Mouse (Mus musculus): Measurements from ENCODE around the gene F7. TPM values are rescaled to one million over a fixed set of nuclear protein-coding genes. Genes with fewer than 3 reads are reported as not detected.

Gene F7
- polyA plus RNA-seq (2021), result not detected

DNA sequence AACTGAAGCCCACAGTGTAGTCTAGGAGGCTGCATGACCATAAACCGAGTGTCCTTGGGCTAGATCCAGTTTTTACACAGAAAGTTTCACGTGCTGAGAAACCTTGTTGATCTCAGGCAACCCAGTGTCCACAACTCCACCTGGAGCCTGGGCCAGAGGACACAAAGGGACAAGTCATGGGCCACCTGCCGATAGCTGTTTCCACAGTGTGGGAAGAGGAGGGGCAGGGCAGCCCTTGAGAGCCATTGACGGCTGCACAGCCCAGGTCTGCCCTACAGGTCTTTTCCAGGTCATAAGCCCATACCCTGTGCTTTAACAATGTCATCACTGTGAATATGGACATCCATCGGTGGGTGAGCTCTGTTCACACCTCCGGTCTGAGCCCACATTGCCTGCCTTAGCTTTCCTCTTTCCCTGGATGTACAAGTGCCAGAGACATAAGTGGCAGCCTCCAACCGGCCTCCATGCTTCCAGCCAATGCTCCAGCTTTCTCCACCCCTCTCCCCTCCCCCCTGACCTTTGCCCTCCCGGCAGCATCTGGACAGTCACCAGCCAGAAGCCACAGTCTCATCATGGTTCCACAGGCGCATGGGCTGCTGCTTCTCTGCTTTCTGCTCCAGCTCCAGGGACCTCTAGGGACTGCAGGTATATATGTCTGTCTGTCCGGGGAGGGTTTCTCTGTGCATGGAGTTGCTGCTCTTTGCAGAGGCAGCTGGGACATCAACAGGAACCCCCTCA is at the start of gene F7:
Gene F7 (plus strand): TSS at position 548 of the 738 bp plus-strand sequence.
- CTCF ChIA-PET, result no interaction called here
- POLR2A ChIA-PET, result no interaction called here
- peaks cover 22% of the 10 kb centered on the region for H3K27me3 ChIP-seq
- ATAC-seq, result no peak
- in situ Hi-C loops (cut with MboI; ENCODE audit: low pct_unique_long_range_greater_than_20kb), result no loop called here
- no peak for TF ChIP-seq CTCF (IDR thresholded peaks at IDR 0.05)
- DNase-seq (ENCODE audit: low read depth, low spot score), result no peak

DNA sequence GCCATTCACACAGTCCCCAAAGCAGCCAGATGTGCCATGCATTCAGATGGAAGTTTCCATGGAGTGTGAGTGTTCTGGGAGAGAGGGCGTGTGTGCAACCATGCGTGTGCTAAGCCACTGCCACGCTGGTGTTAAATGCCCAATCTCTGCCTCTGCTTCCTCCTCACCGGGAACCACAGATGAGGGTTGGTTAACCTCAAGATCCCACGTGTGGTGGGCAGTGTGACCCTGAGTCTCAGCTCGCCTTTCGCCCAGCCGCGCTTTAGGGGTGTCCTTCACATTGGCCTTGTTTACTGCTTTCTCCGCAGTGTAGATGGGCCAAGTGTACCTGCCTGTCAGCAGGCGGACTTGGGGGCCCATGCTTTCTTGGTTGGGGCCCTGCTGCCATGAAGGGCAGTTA is 49.5 kb upstream of the F7 start:
- H3K27me3 ChIP-seq, result no peaks in the 10 kb centered on the region
- CTCF ChIA-PET, result no interaction called here
- TF ChIP-seq CTCF (IDR thresholded peaks at IDR 0.05), result no peak
- no peak for ATAC-seq
- DNase-seq (ENCODE audit: low read depth, low spot score), result no peak
- in situ Hi-C loops (cut with MboI; ENCODE audit: low pct_unique_long_range_greater_than_20kb), result loop anchor here (5.0 kb wide), 1 partner anchor 231 kb away; no protein-coding TSS in a partner anchor
- POLR2A ChIA-PET, result no interaction called here

DNA sequence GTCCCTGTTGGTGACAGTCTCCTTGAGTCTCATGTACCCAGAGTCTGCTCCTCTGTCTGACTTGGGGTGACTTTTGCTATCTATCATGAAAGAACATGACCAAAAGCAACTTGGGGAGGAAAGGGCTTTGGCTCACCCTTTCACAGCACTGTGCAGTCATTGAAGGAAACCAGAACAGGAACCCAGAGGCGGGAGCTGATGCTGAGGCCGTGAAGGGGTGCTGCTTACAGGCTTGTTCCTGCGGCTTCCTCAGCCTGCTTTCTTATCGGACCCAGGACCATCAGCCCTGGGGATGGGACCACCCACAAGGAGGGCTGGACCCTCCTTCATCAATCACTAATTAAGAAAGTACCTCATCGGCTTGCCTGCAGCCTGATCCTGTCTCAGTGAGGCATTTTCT is 49.1 kb upstream of the F7 start:
- in situ Hi-C loops (cut with MboI; ENCODE audit: low pct_unique_long_range_greater_than_20kb), result loop anchor here (5.0 kb wide), 1 partner anchor 231 kb away; no protein-coding TSS in a partner anchor
- DNase-seq (ENCODE audit: low read depth, low spot score), result no peak
- CTCF ChIA-PET, result interaction anchor here (1.0 kb wide), 1 partner anchor 235 kb away, joined by 3 read pairs; no protein-coding TSS in a partner anchor
- ATAC-seq, result no peak
- POLR2A ChIA-PET, result no interaction called here
- TF ChIP-seq CTCF (IDR thresholded peaks at IDR 0.05), result no peak
- no peaks in the 10 kb centered on the region for H3K27me3 ChIP-seq

DNA sequence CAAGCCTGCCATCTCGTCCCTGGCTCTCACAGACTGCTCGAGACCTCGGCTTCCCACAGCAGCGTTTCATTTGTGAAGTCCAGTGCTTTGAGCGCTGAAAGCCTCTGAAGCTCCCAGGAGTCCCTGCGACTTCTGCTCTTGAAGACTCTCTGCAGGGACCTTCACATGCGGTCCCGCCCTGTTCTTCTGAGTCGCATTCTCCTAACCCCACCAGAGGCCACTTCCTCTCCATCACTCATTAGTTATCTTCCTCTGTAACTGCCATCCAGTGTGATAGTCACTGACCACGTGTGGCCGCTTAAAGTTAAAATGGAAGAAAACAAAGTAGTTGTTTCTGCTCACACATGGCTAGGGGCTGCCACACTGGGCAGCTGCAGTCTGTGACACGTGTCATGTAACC is 48.5 kb upstream of the F7 start:
- ChIA-PET CTCF (interaction anchor here (0.9 to 1.3 kb wide), 3 partner anchors 19 to 234 kb away, joined by 3 read pairs; no protein-coding TSS in a partner anchor), POLR2A (no interaction called here)
- no peak for TF ChIP-seq CTCF (IDR thresholded peaks at IDR 0.05)
- no peak for DNase-seq (ENCODE audit: low read depth, low spot score)
- in situ Hi-C loops (cut with MboI; ENCODE audit: low pct_unique_long_range_greater_than_20kb), result loop anchor here (5.0 kb wide), 1 partner anchor 230 kb away; no protein-coding TSS in a partner anchor
- ATAC-seq, result no peak
- no peaks in the 10 kb centered on the region for H3K27me3 ChIP-seq

DNA sequence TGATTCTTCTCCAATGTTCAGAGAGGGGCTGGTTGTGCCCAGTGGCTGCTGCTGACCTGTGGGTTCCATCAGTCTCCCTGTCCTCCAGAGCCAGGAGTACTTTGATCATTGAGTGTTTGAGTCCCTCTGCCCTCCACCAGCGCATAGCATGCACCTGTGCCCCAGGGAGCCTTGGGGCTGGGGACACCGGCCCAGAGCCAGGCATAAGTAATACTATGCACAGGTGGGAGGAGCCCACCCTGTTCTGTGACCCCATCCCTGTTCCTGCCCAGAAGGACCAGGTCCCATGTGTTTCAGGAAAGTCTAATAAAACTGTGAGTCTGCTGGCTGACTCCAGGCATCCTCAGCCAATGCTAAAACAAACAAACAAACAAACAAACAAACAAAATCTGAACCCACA is 47.5 kb upstream of the F7 start:
- H3K27me3 ChIP-seq, result no peaks in the 10 kb centered on the region
- in situ Hi-C loops (cut with MboI; ENCODE audit: low pct_unique_long_range_greater_than_20kb), result loop anchor here (5.0 kb wide), 1 partner anchor 229 kb away; no protein-coding TSS in a partner anchor
- ATAC-seq (no peak), DNase-seq (ENCODE audit: low read depth, low spot score) (no peak)
- TF ChIP-seq CTCF (IDR thresholded peaks at IDR 0.05), result no peak
- ChIA-PET POLR2A (no interaction called here), CTCF (interaction anchor here (0.6 to 1.7 kb wide), 4 partner anchors 9 to 315 kb away, joined by 3 to 5 read pairs (median 3); no protein-coding TSS in a partner anchor)

DNA sequence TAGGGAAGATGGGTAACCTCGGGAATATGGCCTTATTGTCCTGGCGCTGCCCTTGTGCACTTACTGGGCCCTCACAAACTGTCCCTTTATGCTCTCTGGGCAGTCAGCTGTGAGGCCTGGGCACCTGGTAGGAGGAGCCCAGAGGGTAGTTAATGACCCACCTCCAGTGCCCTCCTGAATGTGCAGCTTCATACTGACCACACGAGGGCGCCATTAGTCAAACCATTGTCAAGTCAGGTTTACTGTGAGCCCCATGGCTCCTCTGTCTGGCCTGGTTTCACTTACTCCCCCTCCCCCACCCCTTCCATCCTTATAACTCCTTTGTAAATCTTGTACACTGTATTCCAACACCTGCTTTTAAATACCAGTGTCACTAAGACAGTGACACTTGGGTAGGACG is 47.1 kb upstream of the F7 start:
- no peaks in the 10 kb centered on the region for H3K27me3 ChIP-seq

DNA sequence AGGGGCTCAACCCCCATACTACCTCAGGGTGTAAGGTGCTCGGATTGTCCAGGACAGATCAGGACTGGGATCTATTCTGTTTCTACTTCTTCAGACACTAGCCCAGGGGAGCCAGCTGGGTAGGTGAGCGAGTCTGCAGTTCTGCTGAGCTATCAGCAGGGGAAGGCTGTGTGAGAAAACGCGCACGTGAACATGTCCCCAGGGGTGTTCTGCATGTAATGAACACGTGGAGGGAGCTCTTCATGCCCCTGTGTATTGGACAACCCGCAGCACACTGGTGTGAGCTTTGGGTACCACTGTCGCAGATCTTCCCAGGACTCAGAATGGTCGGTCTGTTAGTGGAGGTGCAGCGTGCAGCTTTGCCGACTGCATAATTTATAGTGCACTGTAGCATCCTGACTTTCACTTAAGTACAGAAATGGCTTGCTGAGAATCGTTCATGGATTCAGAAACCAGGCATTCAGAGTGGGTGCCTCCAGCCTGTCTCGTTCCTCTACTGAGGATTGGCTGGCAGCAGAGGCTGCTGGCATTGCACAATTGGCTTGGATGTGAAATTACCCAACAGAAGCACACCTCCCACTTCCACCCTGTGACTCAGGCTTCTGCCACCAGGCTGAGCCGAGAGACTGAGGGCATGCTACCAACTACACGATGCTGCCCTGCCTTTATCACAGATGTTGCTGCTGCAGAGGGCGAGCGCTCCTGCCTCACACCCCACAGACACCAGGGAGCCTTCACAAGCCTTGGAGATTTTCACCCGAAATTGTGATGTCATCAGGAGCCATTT is 42.0 kb upstream of the F7 start:
- CTCF ChIA-PET, result no interaction called here
- POLR2A ChIA-PET, result interaction anchor here (0.6 kb wide), 1 partner anchor 167 kb away, joined by 4 read pairs; no protein-coding TSS in a partner anchor
- DNase-seq (ENCODE audit: low read depth, low spot score), result no peak
- ATAC-seq, result peak; percentile 78
- no peak for TF ChIP-seq CTCF (IDR thresholded peaks at IDR 0.05)
- no peaks in the 10 kb centered on the region for H3K27me3 ChIP-seq
- in situ Hi-C loops (cut with MboI; ENCODE audit: low pct_unique_long_range_greater_than_20kb), result loop anchor here (10.0 kb wide), 1 partner anchor 121 kb away; the partner anchor contains the start of genes Cul4a and Pcid2

More for the DNA sequence above, 47.1 kb upstream of the F7 start:
- POLR2A ChIA-PET, result no interaction called here
- in situ Hi-C loops (cut with MboI; ENCODE audit: low pct_unique_long_range_greater_than_20kb), result loop anchor here (5.0 kb wide), 1 partner anchor 229 kb away; no protein-coding TSS in a partner anchor
- ATAC-seq (peak; percentile 76), DNase-seq (ENCODE audit: low read depth, low spot score) (no peak)
- CTCF ChIA-PET, result interaction anchor here (0.6 to 1.7 kb wide), 3 partner anchors 9 to 315 kb away, joined by 3 to 5 read pairs (median 3); no protein-coding TSS in a partner anchor
- TF ChIP-seq CTCF (IDR thresholded peaks at IDR 0.05), result peak; percentile 90

DNA sequence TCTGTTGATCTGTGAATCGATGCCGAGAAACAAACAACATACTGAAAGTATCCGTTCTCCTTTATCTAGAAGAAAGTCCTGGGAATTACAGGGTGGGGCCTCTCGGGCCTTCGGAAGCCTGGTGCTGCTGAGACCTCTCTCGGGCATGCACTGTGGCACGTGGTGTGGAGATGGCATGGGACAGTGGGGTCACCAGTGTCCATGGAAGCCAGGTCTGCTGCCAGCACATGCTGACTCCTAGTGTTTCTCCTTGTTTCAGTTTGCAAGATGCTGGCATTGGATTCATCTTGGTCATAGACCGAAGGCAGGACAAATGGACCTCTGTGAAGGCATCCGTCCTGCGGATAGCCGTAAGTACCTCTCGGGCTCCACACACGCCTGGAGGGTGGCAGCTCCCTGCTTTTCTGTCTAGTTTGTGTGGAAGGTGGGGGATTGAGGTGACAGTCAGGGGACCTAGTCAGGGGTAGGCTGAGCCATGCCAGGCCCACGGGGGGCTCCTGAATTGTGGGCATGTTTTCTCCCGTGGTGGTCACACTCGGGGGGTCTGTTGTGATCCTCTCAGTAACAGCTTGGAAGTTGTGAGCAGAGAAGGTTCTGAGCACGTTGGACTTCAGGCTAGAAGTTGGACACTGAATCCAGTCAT is 41.1 kb upstream of the F7 start:
- no peak for ATAC-seq
- no peak for DNase-seq (ENCODE audit: low read depth, low spot score)
- CTCF ChIA-PET, result interaction anchor here (0.7 to 1.1 kb wide), 2 partner anchors 11 to 19 kb away, joined by 3 to 4 read pairs; no protein-coding TSS in a partner anchor
- in situ Hi-C loops (cut with MboI; ENCODE audit: low pct_unique_long_range_greater_than_20kb), result loop anchor here (10.0 kb wide), 1 partner anchor 120 kb away; the partner anchor contains the start of genes Cul4a and Pcid2
- no peak for TF ChIP-seq CTCF (IDR thresholded peaks at IDR 0.05)
- POLR2A ChIA-PET, result interaction anchor here (0.6 kb wide), 1 partner anchor 166 kb away, joined by 4 read pairs; no protein-coding TSS in a partner anchor
- no peaks in the 10 kb centered on the region for H3K27me3 ChIP-seq

DNA sequence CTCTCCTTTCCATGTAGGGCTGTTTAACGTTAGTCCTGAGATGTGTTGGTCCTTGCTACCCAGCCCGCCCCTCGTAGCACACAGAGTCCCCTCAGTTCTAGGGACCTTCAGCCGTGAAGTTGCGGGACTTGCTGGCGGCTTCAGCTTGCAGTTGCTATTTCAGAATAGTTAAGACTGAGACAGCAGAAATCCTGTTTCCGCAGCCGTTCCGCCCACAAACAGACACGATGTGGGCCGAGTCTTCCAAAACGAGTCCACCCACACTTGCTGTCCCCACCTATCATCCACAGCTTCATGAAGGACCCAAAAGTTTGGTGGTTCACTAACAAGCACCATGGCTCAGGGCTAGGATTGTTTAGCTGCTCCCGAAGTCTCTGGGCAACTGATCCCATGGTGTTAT is 40.6 kb upstream of the F7 start:
- POLR2A ChIA-PET, result no interaction called here
- no peak for ATAC-seq
- in situ Hi-C loops (cut with MboI; ENCODE audit: low pct_unique_long_range_greater_than_20kb), result loop anchor here (10.0 kb wide), 1 partner anchor 120 kb away; the partner anchor contains the start of genes Cul4a and Pcid2

DNA sequence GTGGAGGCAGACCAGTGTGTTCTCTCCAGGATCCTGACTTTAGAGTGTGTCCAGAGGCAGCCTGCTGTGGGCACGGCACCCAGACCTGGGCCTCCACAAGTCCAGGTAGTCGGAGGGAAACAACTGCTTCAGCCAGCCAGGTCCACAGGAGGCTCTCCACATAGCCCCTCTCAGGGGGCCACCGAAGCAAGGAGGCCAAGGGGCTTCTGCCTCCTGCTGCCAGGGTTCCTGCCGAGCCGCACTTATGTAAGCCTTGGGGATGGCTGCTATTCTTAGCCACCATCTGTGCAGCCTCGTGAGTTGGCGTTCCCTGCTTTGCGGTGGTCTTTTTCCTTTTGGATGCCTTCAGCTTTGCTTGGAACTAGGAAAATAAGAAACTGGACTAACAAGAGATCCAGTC is 38.3 kb upstream of the F7 start:
- ATAC-seq (no peak), DNase-seq (ENCODE audit: low read depth, low spot score) (no peak)
- ChIA-PET POLR2A (no interaction called here), CTCF (interaction anchor here (1.5 kb wide), 1 partner anchor 9 kb away, joined by 5 read pairs; no protein-coding TSS in a partner anchor)
- in situ Hi-C loops (cut with MboI; ENCODE audit: low pct_unique_long_range_greater_than_20kb), result loop anchor here (10.0 kb wide), 1 partner anchor 117 kb away; the partner anchor contains the start of genes Cul4a and Pcid2
- TF ChIP-seq CTCF (IDR thresholded peaks at IDR 0.05), result no peak
- no peaks in the 10 kb centered on the region for H3K27me3 ChIP-seq

More for the DNA sequence above, 40.6 kb upstream of the F7 start:
- CTCF ChIA-PET, result interaction anchor here (0.7 to 1.1 kb wide), 2 partner anchors 10 to 19 kb away, joined by 3 to 4 read pairs; no protein-coding TSS in a partner anchor
- TF ChIP-seq CTCF (IDR thresholded peaks at IDR 0.05), result no peak
- H3K27me3 ChIP-seq, result no peaks in the 10 kb centered on the region
- DNase-seq (ENCODE audit: low read depth, low spot score), result no peak

All from Patski (cell line).